Mouse (Mus musculus): ENCODE data around the gene Tlk1.
"Not testable (repeated sequence)": the region's sequence is repeated elsewhere in the genome, so short reads cannot be mapped to it uniquely, and the experiment has no call there.

Tlk1 gene

DNA sequence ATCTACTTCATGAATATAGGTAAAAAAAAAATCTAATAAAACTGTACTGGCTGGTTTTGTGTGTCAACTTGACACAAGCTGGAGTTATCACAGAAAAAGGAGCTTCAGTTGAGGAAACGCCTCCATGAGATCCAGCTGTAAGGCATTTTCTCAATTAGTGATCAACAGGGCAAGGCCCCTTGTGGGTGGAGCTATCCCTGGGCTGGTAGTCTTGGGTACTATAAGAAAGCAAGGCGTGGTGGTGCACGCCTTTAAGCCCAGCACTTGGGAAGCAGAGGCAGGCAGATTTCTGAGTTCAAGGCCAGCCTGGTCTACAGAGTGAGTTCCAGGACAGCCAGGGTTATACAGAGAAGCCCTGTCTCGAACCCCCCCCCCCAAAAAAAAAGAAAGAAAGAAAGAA is 21.8 kb downstream of the Tlk1 start:
- in situ Hi-C loops (cut with MboI; ENCODE audit: unreplicated experiment in 2 of 2): not testable (repeated sequence)

DNA sequence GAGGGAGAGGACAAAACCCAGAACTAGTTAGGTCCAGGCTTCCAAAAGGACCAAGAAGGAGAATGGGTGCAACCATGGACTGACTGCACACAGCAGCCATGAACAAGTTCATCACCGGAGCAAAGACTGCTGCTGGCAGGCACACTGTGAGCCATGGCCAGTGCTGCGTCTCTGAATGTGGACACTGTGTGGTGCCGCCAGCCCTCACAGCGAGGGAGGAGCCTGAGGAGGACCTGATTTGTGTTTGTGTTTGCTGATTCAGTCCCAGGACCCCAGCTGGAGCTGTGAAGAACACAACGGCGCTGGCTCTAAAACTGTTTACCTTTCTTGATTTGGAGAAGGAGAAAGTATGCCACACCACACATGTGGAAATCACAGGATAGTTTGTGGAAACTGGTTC is 22.9 kb downstream of the Tlk1 start:
- in situ Hi-C loops (cut with MboI; ENCODE audit: unreplicated experiment in 2 of 2): no loop called here

DNA sequence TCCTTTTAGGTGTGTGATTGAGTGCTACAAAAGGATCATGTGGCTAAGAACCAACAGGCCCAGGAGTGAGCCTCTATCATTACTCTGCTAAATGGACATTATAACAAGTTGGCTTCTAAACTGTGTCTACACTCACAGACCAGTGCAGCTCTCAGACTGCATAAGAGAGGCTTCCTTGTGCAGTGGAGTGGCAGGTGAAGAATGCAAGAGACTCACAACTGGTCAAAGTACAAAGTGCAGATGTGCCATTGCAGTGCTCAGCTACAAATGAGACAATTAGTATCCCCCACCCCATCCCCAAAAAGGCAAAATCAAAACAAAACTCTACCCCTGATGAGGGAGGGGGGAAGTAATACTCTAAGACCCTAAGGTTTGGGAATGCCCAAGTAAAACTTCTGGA is 24.0 kb downstream of the Tlk1 start:
- in situ Hi-C loops (cut with MboI; ENCODE audit: unreplicated experiment in 2 of 2): no loop called here

DNA sequence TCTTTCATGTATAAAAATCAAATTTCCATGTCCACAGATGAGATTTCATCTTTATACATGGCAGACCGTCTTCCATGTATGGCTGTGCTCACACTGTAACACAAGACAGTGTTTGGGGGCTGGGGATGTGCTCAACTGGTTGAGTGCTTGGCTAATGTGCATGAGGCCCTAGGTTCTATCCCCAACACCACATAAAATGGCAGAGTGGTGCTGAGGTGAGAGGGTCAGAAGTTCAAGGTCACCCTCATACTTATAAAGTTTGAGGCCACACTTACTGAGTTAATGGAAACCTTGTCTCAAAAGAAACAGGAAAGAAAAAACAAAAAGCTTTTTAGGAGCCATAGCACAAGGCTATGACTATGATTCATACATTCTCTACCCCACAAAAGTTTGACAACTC is 25.1 kb downstream of the Tlk1 start:
- in situ Hi-C loops (cut with MboI; ENCODE audit: unreplicated experiment in 2 of 2): no loop called here

DNA sequence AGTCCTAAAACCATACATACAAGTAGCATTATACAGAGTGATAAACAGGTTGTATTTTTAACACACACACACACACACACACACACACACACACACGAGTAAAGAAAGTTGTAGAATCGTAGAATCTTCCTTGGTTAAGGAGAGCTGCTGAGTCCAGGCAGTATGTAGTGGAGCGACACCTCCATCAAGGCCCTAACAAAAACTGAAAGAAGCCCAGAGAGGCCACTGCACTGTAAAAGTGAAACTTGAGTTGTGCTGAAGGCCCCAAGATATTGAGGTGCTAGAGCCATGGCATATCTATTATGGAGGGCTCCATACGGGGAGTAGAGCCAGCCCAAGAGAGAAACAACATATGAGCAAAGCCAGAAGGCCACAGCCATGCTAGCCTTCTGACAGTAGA is 32.3 kb downstream of the Tlk1 start:
- in situ Hi-C loops (cut with MboI; ENCODE audit: unreplicated experiment in 2 of 2): loop anchor here in 1 of 2 experiments (25.0 kb wide), 1 partner anchor 244 kb away; no protein-coding TSS in a partner anchor

DNA sequence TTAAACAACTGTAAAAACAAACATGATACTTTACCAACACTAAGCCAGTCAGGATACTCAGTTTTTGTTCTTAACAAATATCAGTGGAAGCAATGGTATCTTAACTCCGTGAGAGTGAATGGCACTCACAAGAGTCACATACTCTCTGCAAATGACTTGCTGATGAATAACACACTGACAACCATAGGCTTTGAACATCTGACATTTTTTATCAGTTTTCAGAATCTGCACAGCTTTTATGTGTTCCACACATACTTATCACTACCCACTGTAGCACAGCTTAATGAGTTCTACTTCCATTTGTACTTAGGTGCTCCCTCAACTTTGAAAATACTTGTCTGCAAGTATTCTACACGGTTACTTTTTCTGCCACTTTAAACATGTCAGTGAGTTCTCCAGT is 35.3 kb downstream of the Tlk1 start:
- in situ Hi-C loops (cut with MboI; ENCODE audit: unreplicated experiment in 2 of 2): loop anchor here in 1 of 2 experiments (25.0 kb wide), 1 partner anchor 247 kb away; no protein-coding TSS in a partner anchor

DNA sequence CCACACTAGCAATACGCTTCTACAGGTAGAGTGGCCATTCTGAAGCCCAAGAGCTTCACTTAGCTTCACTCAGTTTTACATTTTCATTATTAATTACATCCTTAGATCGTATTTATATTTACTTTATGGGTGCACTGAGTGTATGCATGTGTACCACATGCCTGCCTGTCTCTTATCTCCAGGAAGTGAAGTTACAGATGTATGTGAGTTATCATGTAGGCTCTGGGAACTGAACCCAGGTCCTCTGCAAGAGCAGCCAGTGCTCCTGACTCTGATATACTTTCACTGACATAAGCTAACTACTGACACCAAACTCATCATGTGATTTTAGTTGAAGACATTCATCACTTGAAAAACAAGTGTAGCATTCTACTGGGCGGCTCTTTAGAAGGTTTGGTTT is 36.2 kb downstream of the Tlk1 start:
- in situ Hi-C loops (cut with MboI; ENCODE audit: unreplicated experiment in 2 of 2): loop anchor here (10.0 to 25.0 kb wide), 2 partner anchors 248 to 265 kb away; partner anchors contain the start of genes Dcaf17 (in 1 of the 2) and Mettl8 (in 1 of the 2)

DNA sequence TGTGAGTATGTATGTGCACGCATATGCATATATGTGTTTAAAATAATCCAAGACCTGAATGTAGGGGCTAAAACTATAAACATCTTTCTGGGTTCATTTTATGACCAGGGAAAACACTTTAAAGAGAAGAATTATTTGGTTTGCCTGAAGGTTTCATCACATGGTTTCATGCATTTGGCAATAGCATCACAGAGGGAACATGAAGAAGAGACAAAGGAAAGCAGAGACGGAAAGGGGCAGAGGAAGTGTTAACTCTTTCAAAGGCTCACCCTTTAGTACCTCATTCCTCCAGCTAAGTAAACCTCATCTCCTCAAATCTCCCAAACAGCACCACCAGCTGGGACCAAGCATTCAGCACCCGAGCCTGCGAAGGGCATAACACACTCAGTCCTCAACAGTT is 41.1 kb downstream of the Tlk1 start:
- in situ Hi-C loops (cut with MboI; ENCODE audit: unreplicated experiment in 2 of 2): loop anchor here (10.0 to 25.0 kb wide), 2 partner anchors 253 to 270 kb away; partner anchors contain the start of genes Dcaf17 (in 1 of the 2) and Mettl8 (in 1 of the 2)

DNA sequence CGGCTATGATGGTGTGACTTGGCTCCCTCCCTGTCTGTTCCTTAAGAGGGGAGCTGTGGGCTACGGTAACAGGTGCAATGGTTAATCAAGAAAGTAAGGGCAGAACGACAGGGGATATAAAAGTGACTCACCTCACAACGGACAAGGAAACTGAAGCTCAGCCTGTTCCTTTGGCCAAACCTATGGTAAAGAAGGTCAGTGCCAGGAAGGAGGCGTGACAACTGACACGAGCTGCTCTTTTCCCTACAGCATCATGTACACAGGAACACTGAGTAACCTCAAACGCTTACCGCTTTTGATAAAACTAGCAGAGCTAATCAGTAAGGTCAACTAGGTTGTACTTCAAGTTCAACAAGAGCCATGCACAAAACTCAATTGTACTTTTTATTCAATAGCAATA is 42.0 kb downstream of the Tlk1 start:
- in situ Hi-C loops (cut with MboI; ENCODE audit: unreplicated experiment in 2 of 2): loop anchor here (10.0 to 25.0 kb wide), 2 partner anchors 254 to 271 kb away; partner anchors contain the start of genes Dcaf17 (in 1 of the 2) and Mettl8 (in 1 of the 2)

DNA sequence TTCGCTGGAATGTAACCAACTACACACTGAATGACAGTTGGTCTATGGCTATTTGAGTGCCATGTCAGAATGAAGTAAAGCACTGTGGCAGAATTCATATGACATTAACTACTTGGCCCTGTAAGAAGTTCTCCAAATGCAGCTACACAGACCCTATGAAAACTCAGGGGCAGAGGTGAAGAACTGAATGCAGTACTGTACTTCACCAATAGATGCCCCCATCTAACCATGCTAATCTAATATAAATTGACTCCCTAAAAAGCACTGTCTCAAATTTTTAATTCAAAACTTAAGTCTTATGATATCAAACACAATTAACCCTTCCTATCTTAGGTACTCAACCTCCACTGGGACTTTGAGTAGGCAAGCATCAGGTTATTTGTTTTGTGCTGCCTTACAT is 45.9 kb downstream of the Tlk1 start:
- in situ Hi-C loops (cut with MboI; ENCODE audit: unreplicated experiment in 2 of 2): loop anchor here (5.0 to 25.0 kb wide), 3 partner anchors 43 to 275 kb away; partner anchors contain the start of genes Dcaf17 (in 1 of the 2) and Mettl8 (in 1 of the 2)

DNA sequence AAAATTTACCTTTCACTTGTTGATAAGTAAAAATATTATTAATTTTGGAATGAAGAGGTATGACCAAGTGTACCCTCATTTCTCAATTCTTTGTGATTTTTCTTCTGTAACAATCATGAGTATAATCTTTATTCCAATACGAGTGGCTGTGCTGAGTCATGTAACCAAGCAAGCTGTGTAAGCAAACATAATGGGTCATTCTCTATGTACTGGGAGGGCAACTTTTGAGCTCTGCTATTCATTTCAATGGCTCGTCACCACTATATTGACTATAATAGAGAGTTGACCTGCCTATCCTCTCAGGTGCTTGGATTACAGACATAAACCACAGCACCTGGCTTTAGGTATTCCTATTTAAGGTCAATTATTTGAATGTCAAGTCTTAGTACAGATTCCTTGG is 48.8 kb downstream of the Tlk1 start:
- in situ Hi-C loops (cut with MboI; ENCODE audit: unreplicated experiment in 2 of 2): loop anchor here in 1 of 2 experiments (5.0 to 25.0 kb wide), 2 partner anchors 46 to 261 kb away; no protein-coding TSS in a partner anchor

DNA sequence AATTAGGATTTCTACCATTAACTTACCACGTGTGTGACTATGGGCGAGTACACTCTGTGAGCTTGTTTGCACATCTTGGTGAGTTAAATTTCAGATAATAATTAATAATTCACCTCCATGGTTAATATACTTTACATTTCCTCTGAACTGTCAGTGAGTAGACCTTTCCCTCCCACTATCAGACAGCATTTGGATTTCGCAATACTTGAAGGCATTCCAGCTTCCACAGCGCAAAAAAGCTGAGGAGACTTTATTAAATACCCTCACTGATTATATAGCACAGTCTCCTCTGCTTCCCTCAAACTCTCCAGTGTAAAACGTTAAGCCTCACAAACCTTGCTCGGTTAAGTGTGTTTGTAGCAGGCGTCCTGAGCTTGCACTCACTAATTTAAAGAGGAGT is 60.8 kb downstream of the Tlk1 start:
- in situ Hi-C loops (cut with MboI; ENCODE audit: unreplicated experiment in 2 of 2): no loop called here

DNA sequence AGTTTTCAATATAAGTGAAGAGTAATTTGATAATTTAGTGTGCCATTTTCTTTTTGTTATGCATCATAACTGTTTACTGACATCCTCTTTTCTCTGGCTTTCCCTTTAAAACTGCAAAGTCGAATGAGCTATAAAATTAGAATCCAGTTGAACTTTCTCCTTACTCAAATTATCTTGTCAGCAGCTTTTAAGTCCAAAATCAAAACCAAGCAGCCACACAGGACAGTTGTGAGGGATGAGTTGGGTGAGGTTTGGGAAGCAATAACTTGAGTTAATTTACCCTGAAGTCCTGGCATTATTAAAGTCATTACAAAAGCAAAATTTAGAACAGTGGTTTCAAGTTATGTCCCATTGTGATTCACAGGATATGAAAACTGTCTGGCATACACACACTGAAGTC is 62.8 kb downstream of the Tlk1 start:
- in situ Hi-C loops (cut with MboI; ENCODE audit: unreplicated experiment in 2 of 2): no loop called here

DNA sequence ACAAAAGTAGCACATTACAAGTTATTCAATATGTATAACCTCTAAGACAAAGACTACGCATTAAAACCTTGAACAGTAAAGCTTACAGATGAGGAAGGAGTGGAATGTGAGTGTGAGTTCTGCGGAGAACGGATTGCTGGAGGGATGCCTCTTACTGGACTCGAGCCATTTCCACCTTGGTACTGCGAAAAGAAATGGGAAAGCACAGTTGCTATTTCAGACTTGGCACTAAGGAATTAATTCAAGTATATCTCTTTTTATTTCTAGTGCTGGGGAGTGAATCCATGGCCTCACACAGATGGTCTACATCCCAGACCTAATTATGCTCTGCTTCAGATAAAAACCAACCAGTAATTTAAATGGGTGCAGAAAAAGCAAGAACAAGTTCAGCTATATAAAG is 73.4 kb downstream of the Tlk1 start:
- in situ Hi-C loops (cut with MboI; ENCODE audit: unreplicated experiment in 2 of 2): no loop called here

DNA sequence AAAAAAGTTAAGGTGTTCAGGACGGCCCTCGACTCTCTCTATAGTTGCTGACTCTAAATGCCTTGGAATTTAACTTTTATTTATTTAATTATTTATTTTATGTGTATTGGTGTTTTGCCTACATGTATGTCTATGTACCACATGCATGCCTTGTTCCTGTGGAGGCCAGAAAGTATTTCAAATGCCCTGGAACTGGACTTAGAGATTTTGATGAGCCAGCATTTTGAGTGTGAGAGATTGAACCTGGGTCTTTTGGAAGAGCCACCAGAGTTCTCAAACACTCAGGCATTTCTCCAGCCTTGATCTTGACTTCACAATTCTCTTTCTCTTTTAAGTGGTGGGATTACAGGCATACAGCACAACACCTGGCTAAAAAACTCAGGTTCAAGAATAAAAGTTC is 73.9 kb downstream of the Tlk1 start:
- in situ Hi-C loops (cut with MboI; ENCODE audit: unreplicated experiment in 2 of 2): no loop called here

DNA sequence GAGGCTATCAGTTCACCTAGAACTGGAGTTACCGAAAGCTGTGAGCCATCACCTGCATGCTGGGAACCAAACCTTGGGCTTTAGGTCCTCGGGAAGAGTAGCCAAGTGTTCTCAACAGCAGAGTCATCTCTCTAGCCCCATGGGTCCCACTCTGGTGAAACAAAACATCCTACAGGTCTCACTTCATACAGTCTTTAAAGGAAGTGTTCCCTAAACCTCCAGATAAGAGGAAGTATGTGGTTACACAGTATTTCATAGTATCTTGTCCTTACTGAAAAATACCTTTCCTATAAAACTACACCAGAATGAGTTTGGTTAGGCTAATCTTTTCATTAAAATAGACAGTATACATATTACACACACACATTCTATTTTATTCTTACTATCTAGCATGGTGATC is 82.9 kb downstream of the Tlk1 start:
- in situ Hi-C loops (cut with MboI; ENCODE audit: unreplicated experiment in 2 of 2): no loop called here

DNA sequence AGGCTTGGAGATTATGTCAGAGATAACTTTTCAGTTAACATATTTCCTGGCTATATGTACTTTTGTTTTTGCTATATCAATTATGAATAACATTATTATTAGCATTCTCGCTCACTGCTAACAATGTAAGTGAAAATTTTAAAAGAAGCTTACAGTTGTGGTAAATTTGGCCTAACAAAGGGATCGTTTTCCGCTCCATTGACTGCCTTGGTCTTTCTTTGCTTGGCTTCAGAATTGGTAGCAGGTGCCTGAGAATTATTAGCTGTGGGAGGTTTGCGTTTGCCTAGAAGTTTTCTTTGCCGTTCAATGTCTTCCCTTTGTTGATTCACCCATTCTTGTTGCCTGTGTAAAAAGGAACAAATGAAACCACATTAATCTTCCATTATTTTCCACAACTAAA is 83.6 kb downstream of the Tlk1 start:
- in situ Hi-C loops (cut with MboI; ENCODE audit: unreplicated experiment in 2 of 2): no loop called here

DNA sequence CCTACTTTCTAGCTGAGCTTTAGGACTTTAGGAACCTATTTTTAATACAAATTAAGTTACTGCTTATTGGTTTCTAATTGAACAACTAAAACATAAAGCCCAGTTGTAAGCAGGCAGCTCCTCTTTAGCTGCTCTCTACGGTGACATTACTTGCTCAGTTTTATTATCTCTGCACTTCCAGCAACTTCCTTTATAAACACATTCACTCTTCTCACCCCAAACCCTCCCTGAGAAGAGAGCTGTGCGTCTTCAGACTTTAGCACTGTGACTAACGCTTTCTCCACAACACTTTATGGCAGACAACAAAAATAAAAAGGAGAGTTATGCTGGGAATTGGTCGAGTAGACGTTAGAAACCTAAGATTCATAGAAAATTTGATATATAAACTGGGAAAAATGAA is 89.5 kb downstream of the Tlk1 start:
- in situ Hi-C loops (cut with MboI; ENCODE audit: unreplicated experiment in 2 of 2): no loop called here

DNA sequence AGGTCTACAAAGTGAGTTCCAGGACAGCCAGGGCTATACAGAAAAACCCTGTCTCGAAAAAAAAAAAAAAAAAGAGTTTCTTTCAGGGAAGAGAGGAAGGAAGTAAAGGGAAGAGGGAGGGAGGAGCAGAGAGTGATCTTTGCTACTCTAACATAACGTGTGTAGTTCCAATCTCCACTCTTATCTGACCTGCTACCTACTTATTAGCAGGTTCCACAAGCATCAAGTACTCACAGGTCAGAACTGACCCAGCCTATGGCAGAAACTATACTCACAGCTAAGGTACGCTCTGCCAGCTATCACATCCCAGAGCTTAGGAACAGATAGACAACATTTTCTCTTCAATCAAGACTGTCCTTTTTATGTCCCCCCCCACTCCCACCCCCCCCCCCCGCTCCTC is 90.0 kb downstream of the Tlk1 start:
- in situ Hi-C loops (cut with MboI; ENCODE audit: unreplicated experiment in 2 of 2): no loop called here

DNA sequence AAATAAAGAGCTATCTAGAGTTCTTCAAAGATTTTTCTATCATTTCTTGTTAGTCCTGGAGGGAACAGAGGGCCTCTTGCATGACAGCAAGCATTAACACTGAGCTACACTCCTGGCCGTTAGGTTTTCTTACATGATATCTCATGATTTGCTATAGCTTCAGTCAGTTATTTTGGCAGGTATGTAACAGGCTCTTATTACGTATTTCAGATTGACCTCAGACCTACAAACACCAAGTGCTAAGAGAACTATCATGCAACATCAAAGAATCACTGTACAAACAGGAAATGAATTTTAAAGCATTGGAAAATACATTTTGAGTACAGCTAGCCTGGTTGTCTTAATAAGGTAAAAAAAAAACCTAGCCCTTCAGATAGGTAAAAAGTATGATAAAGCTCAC is 98.4 kb downstream of the Tlk1 start:
- in situ Hi-C loops (cut with MboI; ENCODE audit: unreplicated experiment in 2 of 2): no loop called here

DNA sequence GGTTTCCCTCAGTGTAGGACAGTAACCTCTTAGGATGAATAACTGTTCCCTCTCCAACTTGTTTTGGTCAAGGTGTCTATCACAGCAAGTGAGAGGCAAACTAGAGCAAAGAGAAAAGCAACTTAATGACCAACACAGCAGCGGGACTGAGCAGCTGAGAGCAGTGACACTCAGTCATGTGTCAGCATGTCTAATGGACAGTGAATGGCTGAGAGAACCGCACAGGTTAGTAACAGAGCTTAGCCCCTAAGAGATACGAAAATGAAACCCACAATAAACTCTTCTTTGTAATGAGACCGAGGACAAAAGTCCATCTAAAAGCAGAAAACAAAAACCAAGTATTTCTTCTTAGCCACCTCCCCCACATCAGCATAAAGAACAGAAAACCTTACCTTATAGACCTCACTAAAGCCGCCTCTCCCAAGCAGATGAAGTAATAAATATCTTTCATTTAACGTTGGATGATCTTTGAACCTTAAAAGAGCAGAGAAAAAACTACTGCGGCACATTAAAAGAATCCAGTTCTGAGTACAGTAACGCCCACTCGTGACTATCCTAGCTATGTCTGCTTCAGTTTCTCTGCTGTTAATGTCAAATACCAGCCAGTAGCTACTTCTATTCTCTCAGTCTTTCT is 101.8 kb downstream of the Tlk1 start:
- in situ Hi-C loops (cut with MboI; ENCODE audit: unreplicated experiment in 2 of 2): loop anchor here in 1 of 2 experiments (25.0 kb wide), 1 partner anchor 514 kb away; no protein-coding TSS in a partner anchor

DNA sequence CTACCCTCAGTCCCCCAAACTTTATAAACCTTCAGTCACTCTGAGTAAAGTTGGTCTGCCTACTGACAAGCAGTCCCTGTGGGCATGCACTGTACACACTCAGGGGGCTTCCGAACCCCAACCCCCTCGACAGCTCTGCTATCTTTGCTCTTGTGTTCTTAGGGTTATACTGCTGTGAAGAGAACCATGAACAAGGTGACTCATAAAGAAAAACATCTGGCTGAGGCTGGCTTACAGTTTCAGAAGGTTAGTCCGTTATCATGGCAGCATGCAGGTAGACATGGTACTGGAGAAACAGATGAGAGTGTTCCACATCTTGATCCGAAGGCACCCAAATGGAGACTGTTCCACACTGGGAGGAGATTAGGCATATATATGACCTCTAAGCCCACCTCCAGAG is 114.7 kb downstream of the Tlk1 start:
- in situ Hi-C loops (cut with MboI; ENCODE audit: unreplicated experiment in 2 of 2): loop anchor here in 1 of 2 experiments (25.0 kb wide), 1 partner anchor 526 kb away; no protein-coding TSS in a partner anchor

Data from v-Abl transformed pro-B cells (cell line).